Mouse (Mus musculus) heart, postnatal 0 days (tissue): ENCODE data around the gene Cnot3. TPM values are rescaled to one million over a fixed set of nuclear protein-coding genes. Genes with fewer than 3 reads are reported as not detected.

ENCODE experiments used
- ATAC-seq: fragments of 200-750 bp; cut with Nextera tagmentation; 2 replicates; pipeline ENCODE4 v1.8.0; 2017; ENCODE audit warnings: low read depth, moderate number of reproducible peaks, moderate library complexity; ENCODE audit not compliant: insufficient read depth
- DNase-seq: peaks from one replicate; pipeline ENCODE4 v3.0.0-alpha.2; 2016; ENCODE audit warnings: low spot score
- H3K27ac ChIP-seq: fragments of 300-500 bp; sonication (generic); 2 replicates; pipeline ENCODE4 v1.5.1; 2014; ENCODE audit warnings: low read depth, mild to moderate bottlenecking
- H3K27me3 ChIP-seq: fragments of 300-500 bp; sonication (generic); 2 replicates; pipeline ENCODE4 v1.6.1; 2014; ENCODE audit warnings: low read length, mixed read lengths; ENCODE audit not compliant: control insufficient read depth, insufficient read depth
- H3K36me3 ChIP-seq: fragments of 300-500 bp; sonication (generic); replicated peaks from 2 replicates; pipeline ENCODE4 v1.6.1; 2014; ENCODE audit warnings: low read length, mixed read lengths; ENCODE audit not compliant: control insufficient read depth, insufficient read depth
- H3K4me1 ChIP-seq: fragments of 300-500 bp; sonication (generic); 2 replicates; pipeline ENCODE4 v1.6.1; 2014; ENCODE audit warnings: antibody characterized with exemption; ENCODE audit not compliant: control insufficient read depth, insufficient read depth
- H3K4me2 ChIP-seq: fragments of 300-500 bp; sonication (generic); 2 replicates; pipeline ENCODE4 v1.6.1; 2014; ENCODE audit warnings: low read depth, mild to moderate bottlenecking, low read length, moderate library complexity
- H3K4me3 ChIP-seq: fragments of 300-500 bp; sonication (generic); 2 replicates; pipeline ENCODE4 v1.5.1; 2014; ENCODE audit warnings: low read depth, low read length
- H3K9ac ChIP-seq: fragments of 300-500 bp; sonication (generic); replicated peaks from 2 replicates; pipeline ENCODE4 v1.6.1; 2014; ENCODE audit warnings: low read depth, low read length, mixed read lengths
- H3K9me3 ChIP-seq: fragments of 300-500 bp; sonication (generic); replicated peaks from 2 replicates; pipeline ENCODE4 v1.6.1; 2016; ENCODE audit warnings: low read length; ENCODE audit not compliant: control insufficient read depth
- CTCF ChIP-seq: IDR thresholded peaks from 2 replicates; pipeline ENCODE4 v1.5.1; 2016; ENCODE audit warnings: antibody characterized with exemption, control low read depth, low read depth
- EP300 ChIP-seq: IDR thresholded peaks from 2 replicates; pipeline ENCODE4 v1.6.1; 2016; ENCODE audit warnings: antibody characterized with exemption, low read depth
- WGBS: fragments of 180-500 bp; shearing (Covaris S2); extraction: QIAGEN DNeasy Blood & Tissue Kit; methylation state at CpG from one replicate; pipeline ENCODE4 v1.1.7; 2014; 5-methylcytosine and 5-hydroxymethylcytosine counted together
- polyA plus RNA-seq: library from polyadenylated mRNA; unstranded; fragments of >200 nt; fragmentation: Nextera tagmentation; extraction: Ambion mirVana; gene quantifications from 2 replicates; pipeline ENCODE4 v1.2.1, GENCODE M21; 2015
- total RNA-seq: library from RNA; depleted of rRNA; stranded (reverse); fragments of >200 nt; gene quantifications from 2 replicates; pipeline ENCODE4 v1.2.3, GENCODE M21; 2014; ENCODE audit warnings: low replicate concordance

The Cnot3 gene
- total and polyA plus RNA-seq, 2 experiments from 2014 or later: 15.9 to 16.8 TPM

GRCm38 (mm10) chr7:3630478-3630815 is 14.6 kb upstream of the Cnot3 start:
- Histone ChIP-seq H3K27ac (no peak overlapping the region), H3K4me1 (peaks cover 13% of the 10 kb centered on the region), H3K36me3 (peaks cover 21% of the 10 kb centered on the region), H3K4me2 (peak overlapping the region; percentile 79), H3K9ac (peak overlapping the region; percentile 85; the same call in 1 of the 2 replicates), H3K4me3 (peak overlapping the region; percentile 84), H3K9me3 (no peaks in the 10 kb centered on the region), H3K27me3 (no peaks in the 10 kb centered on the region)
- no peak for DNase-seq
- TF ChIP-seq CTCF (no peak), EP300 (no peak)
- WGBS: 55% methylated on average over 3 of the region's 3 CpGs
- no peak for ATAC-seq

- peaks cover 31% of the 10 kb centered on the region for H3K36me3 ChIP-seq
- H3K4me3 ChIP-seq: no peak overlapping the region
- H3K9me3 ChIP-seq: no peaks in the 10 kb centered on the region
- ATAC-seq: no peak
- TF ChIP-seq CTCF (no peak), EP300 (no peak)
- H3K4me1 ChIP-seq: peaks cover 19% of the 10 kb centered on the region
- H3K9ac ChIP-seq: no peak overlapping the region
- H3K27ac ChIP-seq: no peak overlapping the region
- no peak for DNase-seq
- H3K4me2 ChIP-seq: no peak overlapping the region
- 50% methylated on average over 5 of the region's 5 CpGs for WGBS
- H3K27me3 ChIP-seq: no peaks in the 10 kb centered on the region
These were observed 1.7 kb upstream of the Cnot3 start for GRCm38 (mm10) chr7:3643412-3643811.

DNA sequence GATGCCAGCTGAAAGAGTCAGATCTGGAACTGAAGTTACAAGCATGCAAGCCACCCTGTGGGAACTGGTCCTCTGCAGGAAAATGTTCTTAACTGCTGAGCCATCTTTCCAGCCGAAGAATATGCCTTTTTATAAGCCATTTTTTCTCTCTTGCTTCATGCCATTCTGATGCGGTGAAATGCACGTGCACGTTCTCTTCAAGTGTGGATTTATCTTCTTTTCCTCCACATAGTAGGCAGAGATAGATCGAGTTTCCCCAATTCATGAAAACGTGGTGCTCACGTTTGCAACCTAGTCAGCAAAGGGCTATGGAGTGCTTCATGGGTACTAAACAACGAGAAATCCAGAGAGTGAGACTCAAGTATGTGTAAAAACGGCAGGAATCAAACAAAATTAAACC is 1.2 kb upstream of the Cnot3 start:
- ATAC-seq (no peak), DNase-seq (no peak)
- H3K27ac ChIP-seq: no peak overlapping the region
- peak overlapping the region; percentile 40; the same call in 1 of the 2 replicates for H3K4me3 ChIP-seq
- peak overlapping the region; percentile 51 for H3K4me2 ChIP-seq
- H3K27me3 ChIP-seq: no peaks in the 10 kb centered on the region
- H3K9me3 ChIP-seq: no peaks in the 10 kb centered on the region
- no peak for TF ChIP-seq EP300
- H3K9ac ChIP-seq: no peak overlapping the region
- peaks cover 27% of the 10 kb centered on the region for H3K36me3 ChIP-seq
- H3K4me1 ChIP-seq: peaks cover 23% of the 10 kb centered on the region
- WGBS: 25% methylated on average over 9 of the region's 9 CpGs

GRCm38 (mm10) chr7:3644348-3644671 is 758 bp upstream of the Cnot3 start:
- DNase-seq (no peak), ATAC-seq (no peak)
- Histone ChIP-seq H3K4me2 (peak overlapping the region; percentile 51), H3K27ac (peak overlapping the region; percentile 44; the same call in 1 of the 2 replicates), H3K9ac (no peak overlapping the region), H3K4me1 (peaks cover 23% of the 10 kb centered on the region), H3K27me3 (no peaks in the 10 kb centered on the region), H3K36me3 (peaks cover 22% of the 10 kb centered on the region), H3K4me3 (peak overlapping the region; percentile 40), H3K9me3 (no peaks in the 10 kb centered on the region)
- TF ChIP-seq EP300 (no peak), CTCF (no peak)
- 2% methylated on average over 11 of the region's 11 CpGs for WGBS

DNA sequence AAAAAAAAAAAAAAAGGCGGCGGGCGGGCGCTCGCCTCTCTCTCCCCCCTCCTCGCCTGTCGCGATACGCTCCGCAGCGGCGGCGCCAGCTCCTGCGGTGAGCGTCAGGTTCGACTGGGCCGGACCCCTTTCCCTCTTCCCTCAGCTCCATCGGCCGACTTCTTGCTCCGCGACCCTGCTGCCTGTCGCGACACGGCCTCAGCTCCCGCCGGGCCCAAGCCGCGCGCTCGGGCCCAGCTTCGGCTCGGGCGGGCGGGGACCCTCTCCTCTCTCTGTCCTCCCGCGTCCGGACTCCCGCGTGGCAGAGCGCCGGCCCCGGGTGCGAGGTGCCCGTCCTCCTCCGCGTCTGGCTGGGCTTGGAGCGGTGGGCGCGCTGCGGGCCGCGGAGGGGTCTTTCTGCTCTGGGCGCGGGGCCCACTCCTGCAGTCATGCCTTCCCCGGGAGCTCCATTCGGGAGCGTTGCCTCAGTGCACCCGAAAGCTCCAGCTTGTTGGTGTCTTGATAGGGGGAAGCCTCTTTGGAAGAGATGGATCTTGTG is 489 bp downstream of the Cnot3 start:
- peak overlapping the region; percentile 79 for H3K4me2 ChIP-seq
- no peaks in the 10 kb centered on the region for H3K9me3 ChIP-seq
- H3K36me3 ChIP-seq: peaks cover 16% of the 10 kb centered on the region
- under 1% methylated on average over 51 of the region's 58 CpGs for WGBS
- H3K4me1 ChIP-seq: peaks cover 23% of the 10 kb centered on the region
- no peaks in the 10 kb centered on the region for H3K27me3 ChIP-seq
- H3K27ac ChIP-seq: peak overlapping the region; percentile 99
- H3K4me3 ChIP-seq: peak overlapping the region; percentile 95
- no peak for TF ChIP-seq CTCF
- TF ChIP-seq EP300: no peak
- H3K9ac ChIP-seq: peak overlapping the region; percentile 95
- no peak for DNase-seq
- ATAC-seq: peak; percentile 1; the same call in 1 of the 2 replicates

DNA sequence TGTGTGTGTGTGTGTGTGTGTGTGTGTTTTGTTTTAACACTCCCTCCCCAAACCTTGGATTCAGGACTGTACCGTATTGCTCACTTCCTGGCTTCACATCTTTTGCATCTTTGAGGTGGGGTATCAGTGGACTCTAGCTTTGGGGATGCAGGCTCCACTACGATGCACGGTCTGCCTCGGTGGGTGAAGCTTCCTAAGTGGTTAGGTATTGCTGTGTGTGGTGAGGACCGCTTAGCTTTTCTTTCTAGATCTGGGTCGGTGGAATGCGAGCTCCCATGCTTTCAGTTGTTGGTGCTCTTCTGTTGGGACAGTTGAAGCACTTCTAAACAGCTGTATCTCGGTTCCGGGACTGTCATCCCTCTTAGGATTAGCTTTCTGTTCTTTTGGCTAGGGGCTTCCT is 1.1 kb downstream of the Cnot3 start:
- H3K4me3 ChIP-seq: peak overlapping the region; percentile 95
- TF ChIP-seq EP300: no peak
- no peak for TF ChIP-seq CTCF
- no peaks in the 10 kb centered on the region for H3K9me3 ChIP-seq
- H3K4me1 ChIP-seq: peaks cover 23% of the 10 kb centered on the region
- DNase-seq (no peak), ATAC-seq (no peak)
- H3K4me2 ChIP-seq: peak overlapping the region; percentile 79
- 5% methylated on average over 9 of the region's 9 CpGs for WGBS
- H3K36me3 ChIP-seq: peaks cover 16% of the 10 kb centered on the region
- no peaks in the 10 kb centered on the region for H3K27me3 ChIP-seq
- H3K27ac ChIP-seq: peak overlapping the region; percentile 99; the same call in 1 of the 2 replicates
- H3K9ac ChIP-seq: peak overlapping the region; percentile 95
